Mouse (Mus musculus): ENCODE results near the gene Ints7. TPM values are rescaled to one million over a fixed set of nuclear protein-coding genes. Genes with fewer than 3 reads are reported as not detected.

Gene Ints7
- total and polyA plus RNA-seq, 2 experiments from 2014 or later, result 26.3 to 41.3 TPM

DNA sequence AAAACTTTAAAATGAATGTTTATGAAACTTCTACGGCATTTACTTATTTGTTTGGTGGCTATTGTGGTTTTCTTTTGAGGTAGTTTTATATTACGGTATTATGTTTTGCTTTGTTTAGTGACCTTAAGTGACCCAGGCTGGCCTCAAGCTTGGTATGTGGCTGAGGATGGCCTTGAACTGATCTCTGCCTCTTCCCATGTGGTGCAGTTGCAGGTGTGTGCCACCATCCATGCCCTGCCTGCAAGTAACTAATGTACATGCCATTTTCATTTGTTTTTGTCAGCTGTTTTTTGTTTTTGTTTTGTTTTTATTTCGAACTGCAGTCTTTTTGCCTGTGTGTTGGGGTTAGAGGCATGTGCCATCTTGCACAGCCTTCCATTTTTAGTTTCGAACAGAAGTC, 6.2 kb downstream of the Ints7 start:
- TF ChIP-seq CTCF (IDR thresholded peaks at IDR 0.05; ENCODE audit: low read depth), result no peak

DNA sequence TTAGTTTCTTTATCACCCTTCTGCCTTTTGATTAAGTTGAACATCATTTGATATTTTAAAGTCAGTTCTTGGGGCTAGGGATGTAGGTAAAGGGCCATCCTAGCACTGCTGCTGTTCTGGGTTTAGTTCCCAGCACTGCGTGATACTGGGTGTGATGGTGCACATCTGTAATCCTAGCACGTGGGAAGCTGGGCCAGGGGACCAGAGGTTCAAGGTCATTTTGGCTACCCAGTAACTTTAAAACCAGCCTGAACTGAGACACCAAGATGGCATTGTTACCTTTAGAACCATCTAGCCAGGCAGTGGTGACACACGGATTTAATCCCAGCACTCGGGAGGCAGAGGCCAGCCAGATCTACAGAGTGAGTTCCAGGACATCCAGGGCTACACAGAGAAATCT, 8.4 kb downstream of the Ints7 start:
- ATAC-seq (no peak), DNase-seq (ENCODE audit: low spot score) (no peak)
- Histone ChIP-seq H3K27me3 (ENCODE audit: insufficient read depth, low read length) (no peaks in the 10 kb centered on the region), H3K4me2 (ENCODE audit: low read depth, low read length) (no peak overlapping the region), H3K4me3 (ENCODE audit: low read length) (no peak overlapping the region), H3K9me3 (ENCODE audit: low read length) (no peaks in the 10 kb centered on the region), H3K4me1 (ENCODE audit: insufficient read depth, low read length) (no peaks in the 10 kb centered on the region), H3K36me3 (ENCODE audit: insufficient read depth, low read length) (peaks cover 33% of the 10 kb centered on the region; the same call in 1 of the 2 replicates), H3K9ac (replicated peaks; ENCODE audit: low read length) (no peak overlapping the region), H3K27ac (no peak overlapping the region)
- WGBS, result 98% methylated on average over 4 of the region's 4 CpGs
- no peak for TF ChIP-seq CTCF (IDR thresholded peaks at IDR 0.05; ENCODE audit: low read depth)

More for the DNA sequence above, 6.2 kb downstream of the Ints7 start:
- 92% methylated on average over 4 of the region's 4 CpGs for WGBS
- Histone ChIP-seq H3K4me1 (ENCODE audit: insufficient read depth, low read length) (peaks cover 8% of the 10 kb centered on the region), H3K9me3 (ENCODE audit: low read length) (no peaks in the 10 kb centered on the region), H3K9ac (replicated peaks; ENCODE audit: low read length) (no peak overlapping the region), H3K27ac (no peak overlapping the region), H3K4me2 (ENCODE audit: low read depth, low read length) (no peak overlapping the region), H3K36me3 (ENCODE audit: insufficient read depth, low read length) (peaks cover 17% of the 10 kb centered on the region; the same call in 1 of the 2 replicates), H3K27me3 (ENCODE audit: insufficient read depth, low read length) (no peaks in the 10 kb centered on the region), H3K4me3 (ENCODE audit: low read length) (no peak overlapping the region)
- ATAC-seq (no peak), DNase-seq (ENCODE audit: low spot score) (no peak)

DNA sequence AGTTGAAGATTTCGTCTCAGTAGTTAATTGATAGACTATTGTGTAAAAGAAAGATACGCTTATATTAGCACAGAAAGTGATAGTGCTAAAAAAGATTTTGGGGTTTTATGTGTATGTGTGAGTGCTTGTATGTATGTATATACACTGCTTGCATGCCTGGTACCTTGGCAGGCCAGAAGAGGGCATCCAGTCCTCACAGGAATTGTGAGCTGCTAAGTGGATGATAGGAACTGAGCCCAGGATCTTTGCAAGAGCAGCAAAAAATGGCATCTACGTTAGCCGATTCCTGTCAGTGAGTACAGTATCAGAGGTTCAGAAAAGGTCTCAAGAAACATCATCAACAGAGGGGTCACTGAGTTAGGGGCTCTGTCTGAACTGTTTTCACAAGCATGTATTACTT, 9.0 kb downstream of the Ints7 start:
- no peak overlapping the region for H3K4me3 ChIP-seq (ENCODE audit: low read length)
- no peak overlapping the region for H3K9ac ChIP-seq (replicated peaks; ENCODE audit: low read length)
- no peak overlapping the region for H3K27ac ChIP-seq
- ATAC-seq, result no peak
- peak; percentile 27 for DNase-seq (ENCODE audit: low spot score)
- no peaks in the 10 kb centered on the region for H3K4me1 ChIP-seq (ENCODE audit: insufficient read depth, low read length)
- 96% methylated on average over 4 of the region's 4 CpGs for WGBS
- no peaks in the 10 kb centered on the region for H3K27me3 ChIP-seq (ENCODE audit: insufficient read depth, low read length)
- TF ChIP-seq CTCF (IDR thresholded peaks at IDR 0.05; ENCODE audit: low read depth), result peak; percentile 52
- no peak overlapping the region for H3K4me2 ChIP-seq (ENCODE audit: low read depth, low read length)
- peaks cover 33% of the 10 kb centered on the region; the same call in 1 of the 2 replicates for H3K36me3 ChIP-seq (ENCODE audit: insufficient read depth, low read length)
- no peaks in the 10 kb centered on the region for H3K9me3 ChIP-seq (ENCODE audit: low read length)

DNA sequence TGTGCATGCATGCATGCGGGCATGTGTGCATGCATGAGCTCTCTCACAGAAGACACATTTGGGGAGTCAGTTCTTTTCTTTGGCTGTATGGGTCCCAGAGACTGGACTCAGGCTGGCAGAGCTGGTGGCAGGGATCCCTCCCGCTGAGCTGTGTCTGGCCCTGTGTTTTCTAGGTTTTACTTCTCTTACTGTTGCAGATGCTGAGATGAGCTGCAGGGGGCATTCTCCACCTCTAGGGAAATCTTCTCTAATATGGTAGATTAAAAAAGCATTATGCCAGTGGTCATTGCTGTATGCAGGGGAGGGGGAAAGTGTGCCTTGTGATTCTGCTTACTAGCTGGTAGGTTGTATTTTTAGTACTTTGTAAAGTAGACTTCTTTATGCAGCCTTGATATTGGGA, 10.3 kb downstream of the Ints7 start:
- Histone ChIP-seq H3K27me3 (ENCODE audit: insufficient read depth, low read length) (no peaks in the 10 kb centered on the region), H3K9me3 (ENCODE audit: low read length) (no peaks in the 10 kb centered on the region), H3K36me3 (ENCODE audit: insufficient read depth, low read length) (peaks cover 33% of the 10 kb centered on the region; the same call in 1 of the 2 replicates), H3K4me3 (ENCODE audit: low read length) (no peak overlapping the region), H3K4me1 (ENCODE audit: insufficient read depth, low read length) (no peaks in the 10 kb centered on the region), H3K4me2 (ENCODE audit: low read depth, low read length) (no peak overlapping the region), H3K9ac (replicated peaks; ENCODE audit: low read length) (no peak overlapping the region), H3K27ac (no peak overlapping the region)
- no peak for ATAC-seq
- DNase-seq (ENCODE audit: low spot score), result peak; percentile 33
- 85% methylated on average over 2 of the region's 2 CpGs for WGBS
- 0 out of 2 replicates have a peak, but pooled peaks have one; percentile 7 for TF ChIP-seq CTCF (IDR thresholded peaks at IDR 0.05; ENCODE audit: low read depth)

DNA sequence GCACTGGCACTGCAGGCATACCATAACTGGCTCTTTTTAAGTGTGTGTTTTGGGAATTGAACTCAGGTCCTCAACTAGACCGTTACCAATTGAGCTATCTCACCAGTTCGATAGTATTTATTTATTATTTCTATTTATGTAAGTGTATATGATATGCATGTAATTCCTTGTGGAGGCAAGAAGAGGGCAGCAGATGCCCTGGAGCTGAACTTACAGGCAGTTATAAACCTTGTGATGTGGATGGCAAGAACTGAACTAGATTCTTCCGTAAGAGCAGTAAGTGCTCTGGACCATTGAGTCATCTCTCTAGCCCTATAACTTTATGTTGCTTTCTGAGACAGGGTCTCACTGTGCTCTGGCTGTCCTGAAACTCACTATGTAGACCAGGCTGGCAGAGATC, 11.6 kb downstream of the Ints7 start:
- H3K9ac ChIP-seq (replicated peaks; ENCODE audit: low read length), result no peak overlapping the region
- no peak overlapping the region for H3K27ac ChIP-seq
- DNase-seq (ENCODE audit: low spot score), result no peak
- no peak for ATAC-seq
- H3K4me3 ChIP-seq (ENCODE audit: low read length), result no peak overlapping the region
- 91% methylated on average over 3 of the region's 3 CpGs for WGBS
- H3K4me1 ChIP-seq (ENCODE audit: insufficient read depth, low read length), result no peaks in the 10 kb centered on the region
- no peak overlapping the region for H3K4me2 ChIP-seq (ENCODE audit: low read depth, low read length)
- TF ChIP-seq CTCF (IDR thresholded peaks at IDR 0.05; ENCODE audit: low read depth), result peak; percentile 37
- peaks cover 33% of the 10 kb centered on the region; the same call in 1 of the 2 replicates for H3K36me3 ChIP-seq (ENCODE audit: insufficient read depth, low read length)
- H3K9me3 ChIP-seq (ENCODE audit: low read length), result no peaks in the 10 kb centered on the region
- H3K27me3 ChIP-seq (ENCODE audit: insufficient read depth, low read length), result no peaks in the 10 kb centered on the region

DNA sequence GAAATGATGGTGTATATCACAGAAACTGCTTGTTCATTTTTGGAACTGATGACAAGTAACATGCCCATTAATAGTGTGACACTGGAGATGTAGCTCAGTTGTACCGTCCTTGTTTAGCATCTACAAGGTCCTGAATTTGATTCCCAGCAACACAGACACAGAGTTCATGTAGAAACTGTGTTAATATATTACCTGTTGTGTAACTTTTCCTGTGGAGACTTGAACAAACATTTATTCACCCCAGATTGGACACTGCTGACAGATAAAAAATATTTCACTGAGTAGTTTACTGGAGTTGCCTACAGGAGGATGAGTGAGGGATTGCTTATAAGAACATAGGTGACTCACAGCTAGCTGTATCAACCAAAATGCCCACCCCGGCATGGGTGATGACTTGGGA, 13.3 kb downstream of the Ints7 start:
- Histone ChIP-seq H3K4me2 (ENCODE audit: low read depth, low read length) (no peak overlapping the region), H3K4me1 (ENCODE audit: insufficient read depth, low read length) (no peaks in the 10 kb centered on the region), H3K27ac (no peak overlapping the region), H3K4me3 (ENCODE audit: low read length) (no peak overlapping the region), H3K9me3 (ENCODE audit: low read length) (no peaks in the 10 kb centered on the region), H3K27me3 (ENCODE audit: insufficient read depth, low read length) (no peaks in the 10 kb centered on the region), H3K36me3 (ENCODE audit: insufficient read depth, low read length) (peaks cover 32% of the 10 kb centered on the region; the same call in 1 of the 2 replicates), H3K9ac (replicated peaks; ENCODE audit: low read length) (no peak overlapping the region)
- WGBS, result 99% methylated on average over 2 of the region's 2 CpGs
- ATAC-seq (no peak), DNase-seq (ENCODE audit: low spot score) (no peak)
- TF ChIP-seq CTCF (IDR thresholded peaks at IDR 0.05; ENCODE audit: low read depth), result no peak

DNA sequence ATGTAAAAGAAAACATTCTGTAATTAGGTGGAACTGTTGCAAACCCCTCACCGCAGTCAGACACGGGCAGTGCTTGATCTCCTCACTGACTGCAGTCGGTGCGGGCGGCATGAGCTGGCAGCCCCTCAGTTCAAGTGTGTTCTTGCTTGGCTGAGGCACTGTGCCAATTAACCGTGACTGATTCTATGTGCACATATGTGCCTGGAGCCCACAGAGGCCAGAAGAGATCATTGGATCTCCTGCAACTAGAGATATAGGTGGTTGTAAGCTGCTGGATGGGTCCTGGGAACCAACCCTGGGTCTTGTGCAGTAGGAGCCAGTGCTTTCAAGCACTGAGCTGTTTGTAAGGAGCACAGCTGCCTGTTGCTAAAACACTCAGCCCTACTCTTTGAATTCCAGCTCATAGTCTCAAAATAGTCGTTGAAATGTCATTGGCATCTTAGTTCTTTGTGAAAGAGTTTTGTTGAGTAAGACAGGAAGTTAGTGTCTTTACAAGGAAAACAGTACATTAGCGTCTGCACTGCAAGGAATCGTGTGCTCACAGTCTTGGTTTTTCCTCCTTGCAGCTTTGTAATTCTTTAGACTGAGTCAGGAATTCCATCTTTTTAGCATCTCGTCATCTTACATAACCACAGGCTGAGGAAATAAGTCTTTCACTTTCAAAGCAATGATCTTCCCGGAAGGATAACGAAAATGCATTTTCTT, 16.7 kb downstream of the Ints7 start:
- DNase-seq (ENCODE audit: low spot score) (peak; percentile 9), ATAC-seq (no peak)
- no peak overlapping the region for H3K4me2 ChIP-seq (ENCODE audit: low read depth, low read length)
- no peak overlapping the region for H3K9ac ChIP-seq (replicated peaks; ENCODE audit: low read length)
- WGBS, result 82% methylated on average over 12 of the region's 12 CpGs
- no peaks in the 10 kb centered on the region for H3K4me1 ChIP-seq (ENCODE audit: insufficient read depth, low read length)
- peaks cover 29% of the 10 kb centered on the region for H3K36me3 ChIP-seq (ENCODE audit: insufficient read depth, low read length)
- TF ChIP-seq CTCF (IDR thresholded peaks at IDR 0.05; ENCODE audit: low read depth), result no peak
- no peak overlapping the region for H3K27ac ChIP-seq
- H3K9me3 ChIP-seq (ENCODE audit: low read length), result no peaks in the 10 kb centered on the region
- no peak overlapping the region for H3K4me3 ChIP-seq (ENCODE audit: low read length)
- H3K27me3 ChIP-seq (ENCODE audit: insufficient read depth, low read length), result no peaks in the 10 kb centered on the region
